Mouse (Mus musculus): ENCODE measurements around the gene A930033H14Rik.
A peak's percentile ranks its signal among the peaks of the same experiment; 100 is the strongest.

The A930033H14Rik gene

DNA sequence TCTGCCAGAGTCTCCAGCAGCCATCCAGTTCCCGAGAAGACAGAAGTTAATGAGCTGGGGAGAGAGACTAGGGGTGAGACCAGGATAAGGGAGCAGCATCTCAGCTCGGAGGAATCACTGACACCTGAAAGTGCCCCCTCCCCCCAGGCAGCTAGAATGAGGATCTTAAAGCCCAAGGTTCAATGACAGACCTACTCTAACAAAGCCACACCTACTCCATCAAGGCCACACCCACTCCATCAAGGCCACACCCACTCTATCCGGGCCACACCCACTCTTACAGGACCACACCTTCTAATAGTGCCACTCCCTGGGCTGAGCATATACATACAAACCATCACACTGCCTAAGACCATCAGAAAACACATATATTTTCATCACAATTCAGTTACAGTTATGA is 24.3 kb upstream of the A930033H14Rik start:
- no peak for DNase-seq (ENCODE audit: low read depth, low spot score)

DNA sequence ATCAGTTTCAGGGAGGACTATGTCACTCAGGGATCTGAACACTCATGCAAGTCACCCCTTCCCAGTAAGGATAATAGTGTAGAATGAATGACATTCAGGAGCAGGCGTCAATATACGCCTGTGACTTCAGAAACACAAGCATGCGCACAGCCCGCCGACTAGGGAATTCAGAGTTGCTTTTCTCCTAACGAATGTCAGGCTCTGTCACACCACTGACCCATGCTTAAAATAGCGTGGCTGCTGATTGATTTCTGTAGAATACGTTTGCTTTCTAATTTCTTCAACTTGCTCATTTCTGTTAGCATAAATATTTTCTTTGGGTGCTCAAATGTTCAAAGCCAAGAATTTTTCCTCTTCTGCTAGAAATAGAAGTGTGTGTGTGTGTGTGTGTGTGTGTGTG is 13.1 kb upstream of the A930033H14Rik start:
- DNase-seq (ENCODE audit: low read depth, low spot score) = no peak

DNA sequence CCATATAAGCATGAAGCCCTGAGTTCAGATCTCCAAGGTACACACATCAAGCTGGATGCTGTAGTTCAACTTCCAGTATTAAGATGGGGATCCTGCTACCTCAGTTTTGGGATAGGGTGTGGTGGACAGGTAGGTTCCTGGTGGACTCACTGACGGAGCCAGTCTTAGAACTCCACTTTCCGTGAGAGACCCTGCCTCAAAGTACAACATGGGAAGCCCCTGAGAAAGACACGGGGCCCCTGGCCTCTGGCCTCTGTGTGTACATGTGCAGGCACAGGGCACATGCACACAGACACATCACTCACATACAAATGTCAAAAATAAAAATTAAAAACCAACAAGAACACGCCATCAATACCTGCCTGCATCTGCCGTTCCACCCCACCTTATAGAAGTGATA is 12.6 kb upstream of the A930033H14Rik start:
- DNase-seq (ENCODE audit: low read depth, low spot score) = no peak

DNA sequence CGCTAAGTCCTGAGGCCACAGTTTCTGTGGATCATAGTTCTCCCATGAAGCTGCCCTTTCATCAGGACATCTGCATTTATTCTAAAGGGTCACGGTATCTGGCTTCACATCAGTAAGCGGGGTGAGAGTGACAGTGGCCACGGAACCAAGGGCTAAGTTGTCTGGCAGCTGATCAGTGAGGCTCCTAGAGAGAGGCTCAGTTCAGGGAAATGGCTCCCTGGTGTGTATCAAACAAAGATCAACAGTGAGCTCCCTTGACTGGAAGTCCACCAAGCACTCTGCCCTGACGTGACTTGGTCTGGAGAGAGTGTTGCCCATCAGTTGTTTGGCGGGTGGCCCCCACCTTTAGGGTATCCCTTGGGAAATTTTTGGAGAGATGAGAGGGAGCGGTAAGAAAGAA is 11.4 kb upstream of the A930033H14Rik start:
- no peak for DNase-seq (ENCODE audit: low read depth, low spot score)

DNA sequence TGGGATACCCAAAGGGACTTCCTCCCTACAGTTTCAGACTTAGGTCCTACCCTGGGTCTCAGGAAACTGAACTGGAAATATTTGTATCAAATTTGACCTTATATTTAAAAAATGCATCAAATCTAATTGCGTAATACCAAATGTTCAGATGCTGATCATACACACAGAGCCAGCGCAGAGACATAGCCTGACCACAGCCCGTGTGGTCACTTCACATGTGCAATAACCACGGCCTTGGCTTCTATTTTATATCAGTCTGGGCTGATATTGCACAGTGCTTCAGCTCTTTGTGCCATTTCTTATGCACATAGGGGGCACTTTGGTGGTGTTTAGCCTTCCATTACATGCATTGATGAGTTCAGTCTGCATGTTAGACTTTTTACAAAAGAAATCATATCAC is 10.3 kb upstream of the A930033H14Rik start:
- no peak for DNase-seq (ENCODE audit: low read depth, low spot score)

DNA sequence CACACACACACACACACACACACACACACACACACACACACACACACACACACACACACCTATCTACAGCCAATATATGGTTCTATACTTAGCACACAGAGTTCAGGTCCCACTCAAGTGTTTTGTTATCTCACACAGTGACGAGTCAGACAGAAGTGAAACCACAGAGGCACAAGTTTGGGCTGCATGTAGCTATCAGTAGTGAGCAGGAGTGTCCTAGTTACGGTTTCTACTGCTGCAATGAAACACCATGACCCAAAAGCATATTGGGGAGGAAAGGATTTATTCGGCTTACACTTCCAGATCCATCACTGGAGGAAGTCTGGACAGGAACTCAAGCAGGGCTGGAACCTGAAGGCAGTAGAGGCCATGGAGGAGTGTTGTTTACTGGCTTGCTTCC is 9.1 kb upstream of the A930033H14Rik start:
- DNase-seq (ENCODE audit: low read depth, low spot score) = no peak

DNA sequence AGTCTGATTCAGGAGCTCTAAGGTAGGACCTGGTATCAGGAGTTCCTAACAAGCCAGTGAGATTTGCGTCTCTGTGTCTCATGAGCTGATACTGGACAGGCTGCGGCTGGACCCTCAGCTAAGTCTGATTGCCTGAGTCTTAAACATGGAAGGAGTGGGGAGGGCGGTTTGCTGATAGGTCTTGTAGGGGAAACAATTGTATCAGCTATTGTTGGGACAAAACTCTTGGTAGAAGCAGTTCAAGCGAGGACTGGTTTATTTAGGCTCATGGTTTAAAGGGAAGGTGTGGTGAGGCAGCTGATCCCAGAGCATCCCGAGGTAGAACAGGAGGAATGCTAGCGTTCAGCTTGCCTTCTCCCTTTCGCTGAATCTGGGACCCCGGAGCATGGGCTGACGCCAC is 8.2 kb upstream of the A930033H14Rik start:
- DNase-seq (ENCODE audit: low read depth, low spot score) = no peak

DNA sequence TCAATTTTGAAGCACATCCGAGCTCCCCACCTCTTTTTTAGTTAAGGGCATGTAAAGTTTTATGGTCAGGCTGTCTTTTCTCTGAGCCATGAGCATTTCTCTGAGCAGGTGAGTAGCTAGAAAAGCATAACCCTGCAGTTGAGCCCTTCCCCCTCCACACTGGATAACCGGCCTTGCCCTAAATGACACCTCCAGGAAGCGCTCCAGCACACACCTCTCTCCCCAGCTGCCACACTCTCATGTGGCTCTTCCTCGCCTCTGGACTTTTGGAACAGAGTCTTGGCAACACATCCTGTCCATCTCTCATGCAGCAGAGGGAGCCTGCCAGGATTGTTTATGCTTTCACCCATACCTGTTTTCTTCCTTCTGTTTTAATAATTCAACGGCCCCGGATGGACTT is 7.4 kb upstream of the A930033H14Rik start:
- DNase-seq (ENCODE audit: low read depth, low spot score) = no peak

DNA sequence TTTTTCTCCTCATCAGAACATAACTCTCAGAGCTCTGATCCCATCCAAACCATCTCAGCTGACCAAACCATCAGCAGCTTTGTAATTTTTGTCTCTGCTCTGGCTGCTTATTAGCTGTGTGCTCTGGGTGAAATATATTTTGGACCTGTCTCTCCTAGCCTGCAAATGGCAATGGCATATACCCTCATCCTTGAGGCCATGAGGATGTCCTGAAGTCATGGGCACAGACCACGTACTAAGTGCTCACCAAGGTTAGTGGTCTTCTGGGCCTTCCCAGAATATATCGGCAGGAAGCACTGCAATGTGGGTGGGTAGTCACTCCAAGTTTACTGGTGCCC is 6.4 kb upstream of the A930033H14Rik start:
- DNase-seq (ENCODE audit: low read depth, low spot score) = no peak

DNA sequence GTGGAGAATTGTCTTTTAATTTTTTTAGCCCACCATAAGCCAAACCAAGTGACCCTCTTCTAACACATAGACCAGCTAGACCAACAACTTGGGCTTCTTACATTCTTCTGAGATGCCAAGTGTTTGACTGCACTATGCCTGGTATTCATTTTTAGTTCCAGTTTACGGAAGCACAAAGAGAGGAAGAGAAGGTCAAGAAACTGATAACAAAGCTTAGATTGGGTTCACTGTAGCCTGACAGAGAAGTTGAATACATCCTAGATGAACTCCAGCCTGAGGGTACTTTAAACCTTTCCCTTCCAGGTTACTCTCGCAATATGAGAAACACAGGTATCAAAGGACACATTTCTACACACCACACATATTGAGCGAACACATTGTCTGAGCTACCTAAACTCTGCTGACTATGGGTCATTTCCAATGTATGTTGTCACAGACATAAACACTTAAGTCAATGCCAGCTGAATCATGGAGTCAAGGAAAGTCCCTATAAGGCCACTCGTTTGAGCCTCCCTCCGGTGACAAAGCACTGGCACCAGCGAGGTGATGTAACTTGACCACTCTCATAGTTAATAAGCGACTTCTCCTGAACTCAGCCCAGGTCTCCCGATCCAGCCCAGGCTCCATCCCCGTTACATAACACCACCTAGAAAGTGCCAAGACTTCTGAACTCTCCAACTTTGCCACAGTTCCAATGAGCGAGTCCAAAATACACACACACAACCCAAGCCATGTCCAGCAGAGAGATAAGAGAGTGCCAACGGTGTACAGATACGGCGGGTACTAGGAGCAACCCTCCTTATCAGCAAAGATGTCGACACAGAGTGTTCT is 5.8 kb upstream of the A930033H14Rik start:
- no peak for DNase-seq (ENCODE audit: low read depth, low spot score)

DNA sequence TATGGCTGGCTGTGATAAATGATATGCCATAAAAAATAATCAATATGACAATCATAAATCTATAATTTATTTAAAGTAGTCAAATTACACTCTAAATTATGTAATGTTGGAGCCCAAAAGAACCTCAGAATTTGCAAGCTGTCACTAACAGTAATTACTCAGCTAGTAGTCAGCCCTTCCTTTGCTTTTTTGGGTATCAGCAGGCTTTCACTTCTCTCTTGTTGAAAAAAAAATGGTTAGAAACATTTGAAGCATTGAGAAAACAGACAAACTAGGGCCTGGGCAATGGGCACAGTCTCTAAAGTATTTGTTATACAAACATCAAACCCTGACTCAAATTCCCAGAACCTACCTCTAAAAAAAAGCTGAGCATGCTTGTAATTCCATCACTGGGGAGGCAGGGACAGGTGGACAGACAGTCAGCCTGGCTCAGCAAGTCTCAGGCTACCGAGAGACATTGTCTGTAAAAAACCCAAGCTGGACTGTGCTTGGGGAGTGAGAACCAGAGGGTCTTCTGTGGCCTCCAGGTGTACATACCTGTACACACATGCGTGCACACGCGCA is 4.3 kb upstream of the A930033H14Rik start:
- DNase-seq (ENCODE audit: low read depth, low spot score) = no peak

DNA sequence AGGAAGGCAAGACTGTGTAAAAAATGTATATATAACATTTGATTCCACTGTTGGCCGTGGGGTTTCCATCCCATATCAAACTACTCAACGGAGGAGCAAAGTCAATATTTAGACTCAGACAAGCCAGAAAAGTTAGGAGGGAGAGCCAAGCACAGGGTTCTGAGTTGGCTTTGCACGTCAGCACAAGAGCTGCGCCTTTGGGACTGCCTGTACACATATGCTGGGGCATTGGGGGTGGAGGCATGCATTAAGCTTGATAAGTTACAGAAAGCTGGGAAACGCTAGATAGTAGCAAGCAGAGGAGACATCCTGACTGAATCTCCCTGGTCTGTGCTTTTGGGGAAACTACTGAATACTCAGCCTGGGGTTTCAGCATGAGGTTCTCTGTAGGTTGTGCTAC is 1.1 kb upstream of the A930033H14Rik start:
- no peak for DNase-seq (ENCODE audit: low read depth, low spot score)

DNA sequence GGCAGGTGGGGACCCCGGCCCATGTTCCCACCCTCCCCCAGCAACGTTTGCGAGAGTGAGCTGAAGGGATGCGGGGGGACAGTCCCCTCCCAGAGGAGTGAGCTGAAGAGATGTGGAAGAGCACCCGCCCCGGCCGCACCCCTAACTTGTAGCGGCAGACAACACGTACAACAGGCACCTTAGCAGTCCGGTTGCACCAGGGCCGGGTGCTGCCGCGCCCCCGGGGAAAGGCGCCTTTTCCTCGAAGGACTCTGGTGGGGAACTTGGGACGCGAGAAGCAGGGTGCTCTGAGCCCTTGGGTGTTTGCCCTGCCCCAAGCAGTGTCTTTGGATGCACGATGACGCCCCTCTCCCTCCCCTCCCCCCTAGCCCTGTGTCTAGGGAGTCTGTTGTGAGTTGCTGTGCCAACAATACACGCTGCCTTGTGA is 566 bp upstream of the A930033H14Rik start:
- DNase-seq (ENCODE audit: low read depth, low spot score) = peak; percentile 26

DNA sequence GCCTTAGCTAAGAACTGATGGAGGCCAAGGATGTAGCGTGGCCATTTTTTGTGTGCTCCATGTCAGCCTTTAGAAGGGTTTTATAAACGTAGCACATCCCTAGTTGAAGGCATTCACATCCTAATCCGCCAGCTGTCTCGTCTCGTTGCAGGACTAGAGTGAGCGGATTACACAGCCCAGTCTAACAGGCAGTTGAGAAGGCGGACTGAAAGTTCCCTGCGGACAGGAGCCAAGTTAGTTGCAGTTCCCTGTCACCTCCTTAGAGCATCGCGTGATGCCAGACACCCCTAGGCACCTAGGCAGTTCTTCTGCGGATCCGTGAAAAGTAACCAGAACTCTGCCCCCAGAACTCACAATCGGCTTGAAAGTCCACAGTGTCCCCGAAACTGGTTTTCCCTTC is 922 bp downstream of the A930033H14Rik start:
- DNase-seq (ENCODE audit: low read depth, low spot score) = peak; percentile 22

DNA sequence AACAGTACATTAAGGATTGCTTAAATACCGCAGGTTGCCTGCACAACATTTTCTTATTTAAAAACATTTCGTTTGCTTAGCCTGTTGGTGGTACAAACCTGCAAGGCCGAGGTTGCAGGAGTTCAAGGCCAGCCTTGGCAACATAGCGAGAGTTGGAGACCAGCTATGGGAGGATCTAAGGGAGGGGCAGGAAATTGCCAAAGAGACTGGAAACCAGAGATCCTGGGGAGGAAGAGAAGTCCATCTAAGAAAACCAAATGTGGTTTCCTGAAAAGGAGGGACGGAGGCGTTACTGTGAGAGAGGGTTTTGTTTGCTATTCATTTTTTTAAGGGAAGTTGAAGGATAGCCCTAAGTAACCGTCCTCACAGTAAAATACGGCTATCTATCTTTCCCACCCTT is 1.3 kb downstream of the A930033H14Rik start:
- no peak for DNase-seq (ENCODE audit: low read depth, low spot score)

DNA sequence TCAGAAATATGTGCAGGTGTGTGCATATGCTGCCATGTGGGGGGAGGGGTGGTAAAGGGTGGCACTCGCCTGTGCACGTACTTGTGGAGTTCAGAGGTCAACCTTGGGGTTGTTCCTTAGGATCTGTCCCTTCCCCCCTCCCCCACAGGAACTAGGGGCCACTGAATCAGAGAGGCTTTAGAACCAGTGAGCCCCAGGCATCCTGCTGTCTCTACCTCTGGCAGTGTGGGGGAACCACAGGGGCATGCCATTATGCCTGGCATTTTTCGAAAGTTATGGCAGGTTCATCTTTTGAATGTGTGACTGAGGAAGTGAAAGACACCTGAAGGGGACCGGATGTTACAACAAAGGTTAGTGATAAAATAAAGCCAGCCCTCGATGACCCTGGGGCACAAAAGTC is 2.2 kb downstream of the A930033H14Rik start:
- no peak for DNase-seq (ENCODE audit: low read depth, low spot score)

DNA sequence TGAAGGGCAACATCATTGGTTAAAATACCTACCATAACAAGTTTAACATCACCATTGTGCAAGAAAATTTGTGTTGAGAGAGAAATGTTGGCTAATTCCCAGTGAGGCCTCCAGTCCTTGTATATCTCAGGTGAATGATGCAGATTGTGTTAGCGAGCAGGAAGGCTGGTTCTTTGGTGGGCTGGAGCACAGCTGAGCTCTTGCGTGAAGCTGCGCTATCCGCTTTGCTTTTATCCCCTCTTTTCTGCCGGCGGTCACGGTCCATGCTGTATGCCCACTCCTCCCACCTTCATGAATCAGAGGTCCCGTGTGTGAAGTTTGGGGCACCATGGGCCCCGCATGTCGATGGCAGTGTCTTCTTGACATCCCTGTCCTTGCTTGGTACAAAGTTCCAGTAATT is 2.9 kb downstream of the A930033H14Rik start:
- DNase-seq (ENCODE audit: low read depth, low spot score) = no peak

DNA sequence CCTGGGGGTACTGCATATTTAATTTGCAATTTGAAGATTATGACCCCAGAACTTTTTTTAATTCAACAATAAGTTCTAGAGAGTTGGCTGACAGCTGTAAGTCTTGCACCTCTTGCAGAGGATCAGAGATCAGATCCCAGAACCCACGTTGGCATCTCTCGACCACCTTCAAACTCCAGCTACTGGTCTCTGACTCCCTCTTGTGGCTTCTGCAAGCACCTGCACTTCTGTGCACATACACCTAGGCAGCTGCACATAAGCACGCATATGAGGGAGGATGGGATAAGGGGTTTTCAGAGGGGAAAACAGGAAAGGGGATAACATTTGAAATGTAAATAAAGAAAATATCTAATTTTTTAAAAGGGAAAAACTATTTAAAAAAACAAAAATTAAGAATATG is 4.2 kb downstream of the A930033H14Rik start:
- no peak for DNase-seq (ENCODE audit: low read depth, low spot score)

DNA sequence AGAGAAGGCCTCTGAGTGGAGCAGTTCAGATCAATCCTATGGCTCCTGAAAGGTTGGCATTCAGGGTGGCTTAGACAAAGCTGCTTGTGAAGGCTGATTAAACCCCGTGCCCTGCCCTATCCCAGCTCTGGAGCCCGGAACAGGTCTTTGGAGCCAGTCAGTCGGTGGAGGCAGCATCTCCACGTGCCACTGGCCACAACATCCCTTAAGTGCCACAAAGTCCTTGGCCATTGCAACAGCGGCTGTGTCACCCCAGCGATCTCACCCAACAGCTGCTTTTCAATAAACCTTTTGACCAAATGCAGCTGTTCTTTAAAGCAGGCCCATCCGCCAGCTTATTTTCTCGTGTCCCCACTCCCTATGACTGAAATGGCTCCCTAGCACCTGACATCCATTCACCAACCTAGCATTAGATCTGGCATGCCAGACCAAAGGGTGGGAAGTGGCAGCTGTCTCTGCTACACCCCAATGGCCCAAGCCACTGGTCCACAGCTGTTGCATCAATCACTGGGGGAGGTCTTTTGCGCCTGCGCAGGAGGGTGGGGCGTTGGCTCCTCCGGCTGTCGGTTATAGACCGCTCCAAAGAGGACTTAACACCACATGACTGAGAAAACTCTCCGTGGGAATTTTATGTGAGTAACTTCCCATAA is 4.8 kb downstream of the A930033H14Rik start:
- no peak for DNase-seq (ENCODE audit: low read depth, low spot score)

DNA sequence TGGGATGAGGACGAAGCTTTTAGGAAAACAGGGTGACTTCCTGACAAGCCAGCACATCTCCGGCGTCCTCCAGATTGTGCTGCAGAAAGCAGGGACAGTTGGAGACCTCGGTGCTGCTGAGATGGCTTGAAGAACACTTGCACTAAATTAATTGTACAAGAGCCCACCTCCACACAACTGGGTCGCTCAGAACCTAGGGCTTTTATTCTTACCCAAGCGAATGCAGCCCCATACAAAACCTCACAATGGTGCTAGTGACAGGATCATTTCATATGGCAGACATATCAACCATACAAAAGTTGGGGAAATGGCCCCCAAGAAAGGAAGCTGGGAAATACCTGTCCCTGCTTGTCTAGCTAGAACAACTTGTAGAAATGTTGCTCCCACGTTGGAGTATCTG is 5.4 kb downstream of the A930033H14Rik start:
- no peak for DNase-seq (ENCODE audit: low read depth, low spot score)

DNA sequence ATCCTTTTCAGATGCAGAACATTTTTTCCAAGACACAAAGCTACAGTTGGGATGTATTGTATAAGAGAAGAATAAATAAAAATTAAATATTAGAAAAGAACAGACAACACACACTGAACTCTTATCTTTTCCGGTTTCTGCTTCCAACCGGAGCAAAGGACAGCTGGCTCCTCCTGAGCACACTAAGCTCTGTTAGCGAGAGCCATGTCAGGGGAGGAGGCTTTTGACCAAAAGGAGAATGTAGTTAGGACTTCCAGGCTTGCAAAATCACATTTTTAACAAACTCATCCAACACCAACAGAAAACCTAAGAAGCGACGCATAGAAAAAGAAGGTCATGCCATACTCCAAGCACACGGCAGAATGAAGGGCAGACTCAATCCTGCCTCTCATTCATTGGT is 6.8 kb downstream of the A930033H14Rik start:
- DNase-seq (ENCODE audit: low read depth, low spot score) = no peak

DNA sequence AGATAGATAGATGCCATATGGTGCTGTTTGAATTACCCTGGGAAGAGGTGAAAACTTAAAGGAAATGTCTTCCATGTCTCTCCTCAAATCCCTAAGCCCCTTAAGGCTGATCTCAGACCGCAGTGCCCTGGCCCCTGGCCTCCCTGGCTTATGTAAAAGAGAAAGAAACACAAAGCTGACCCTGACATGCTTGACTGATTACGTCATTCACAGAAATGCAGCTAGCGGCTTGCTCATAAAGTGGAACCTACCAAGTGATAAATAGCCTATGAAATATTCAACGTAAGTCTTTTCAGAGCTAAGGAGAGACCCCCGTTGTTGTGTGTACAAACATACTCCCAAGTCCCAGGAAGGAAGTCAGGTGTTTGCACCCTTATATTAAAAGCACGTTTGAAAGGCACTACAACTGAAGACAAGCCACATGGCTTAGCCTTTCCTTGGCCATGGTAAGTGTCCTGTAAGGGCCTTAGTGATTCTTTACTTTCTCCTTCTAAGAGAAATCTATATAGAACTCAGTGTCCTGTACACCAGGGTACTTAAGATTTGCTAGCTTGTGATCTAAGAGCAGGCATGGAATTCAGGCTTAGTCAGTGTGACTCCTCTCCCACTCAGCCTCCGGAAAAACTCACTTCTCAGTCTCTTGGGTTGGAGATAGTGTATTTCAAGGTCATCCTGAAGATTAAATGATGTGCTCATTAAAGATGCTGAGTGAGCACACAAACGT is 8.1 kb downstream of the A930033H14Rik start:
- no peak for DNase-seq (ENCODE audit: low read depth, low spot score)
